Mouse (Mus musculus): ENCODE measurements around the gene Tlr5.

Tlr5 gene

DNA sequence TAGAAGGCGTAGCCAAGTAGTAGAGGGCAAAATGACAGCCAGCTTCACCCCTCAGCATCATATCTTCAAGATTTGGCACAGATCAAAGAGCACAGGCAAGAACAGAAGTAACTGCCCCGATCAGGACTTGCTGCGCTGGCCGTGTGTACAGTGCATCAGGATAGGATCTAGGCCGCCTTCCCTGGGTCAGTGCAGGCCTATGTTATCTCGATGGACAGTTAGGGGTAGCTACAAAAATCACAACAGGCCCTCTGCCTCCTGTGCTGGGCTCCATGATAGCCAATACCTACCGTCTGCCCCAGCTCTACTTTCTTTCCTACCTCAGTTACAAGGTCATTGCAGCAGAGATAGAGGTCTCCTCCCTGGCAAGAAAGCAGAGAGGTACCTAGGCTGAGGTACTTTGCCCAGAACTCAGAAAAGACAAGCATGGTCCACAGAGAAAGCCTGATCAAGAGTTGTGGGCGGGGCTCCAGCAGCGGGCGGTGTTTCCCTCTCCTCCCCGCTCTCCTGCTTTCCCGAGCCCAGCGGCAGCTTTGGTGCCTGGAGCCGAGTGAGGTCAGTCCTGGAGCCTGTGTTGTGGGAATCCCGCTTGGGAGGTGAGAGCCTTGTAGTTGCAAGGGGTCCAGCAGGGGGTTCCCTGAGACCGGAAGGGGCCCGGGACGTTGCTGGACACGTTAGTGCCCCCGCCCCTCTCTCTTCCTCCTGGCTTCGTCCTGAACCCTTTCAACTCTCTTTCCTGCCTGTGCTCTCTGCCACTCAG, at the start of gene Tlr5:
Gene Tlr5, plus strand, starts transcription at position 502 of the 760 bp plus-strand sequence.
- in situ Hi-C loops (cut with MboI, MseI), result no loop called here

DNA sequence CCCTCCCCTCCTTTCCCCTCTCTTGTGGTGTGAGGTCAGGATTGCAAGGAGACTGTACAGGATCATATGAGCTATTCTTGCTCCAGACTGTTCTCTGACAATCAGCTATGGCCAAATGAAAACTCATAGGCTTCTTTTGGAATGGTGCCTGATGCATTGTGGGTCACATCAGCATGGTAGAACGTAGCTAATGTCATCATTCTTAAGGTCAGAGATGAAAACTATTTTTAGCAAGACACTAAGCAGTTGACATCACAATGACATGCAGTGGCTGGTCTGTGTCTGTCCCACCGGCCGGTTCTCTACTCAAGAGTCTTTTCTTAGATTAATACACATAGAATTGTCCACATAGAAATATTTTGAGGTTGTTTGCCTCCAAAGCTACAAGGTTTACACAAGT, 48.9 kb upstream of the Tlr5 start:
- in situ Hi-C loops (cut with MboI, MseI), result no loop called here

DNA sequence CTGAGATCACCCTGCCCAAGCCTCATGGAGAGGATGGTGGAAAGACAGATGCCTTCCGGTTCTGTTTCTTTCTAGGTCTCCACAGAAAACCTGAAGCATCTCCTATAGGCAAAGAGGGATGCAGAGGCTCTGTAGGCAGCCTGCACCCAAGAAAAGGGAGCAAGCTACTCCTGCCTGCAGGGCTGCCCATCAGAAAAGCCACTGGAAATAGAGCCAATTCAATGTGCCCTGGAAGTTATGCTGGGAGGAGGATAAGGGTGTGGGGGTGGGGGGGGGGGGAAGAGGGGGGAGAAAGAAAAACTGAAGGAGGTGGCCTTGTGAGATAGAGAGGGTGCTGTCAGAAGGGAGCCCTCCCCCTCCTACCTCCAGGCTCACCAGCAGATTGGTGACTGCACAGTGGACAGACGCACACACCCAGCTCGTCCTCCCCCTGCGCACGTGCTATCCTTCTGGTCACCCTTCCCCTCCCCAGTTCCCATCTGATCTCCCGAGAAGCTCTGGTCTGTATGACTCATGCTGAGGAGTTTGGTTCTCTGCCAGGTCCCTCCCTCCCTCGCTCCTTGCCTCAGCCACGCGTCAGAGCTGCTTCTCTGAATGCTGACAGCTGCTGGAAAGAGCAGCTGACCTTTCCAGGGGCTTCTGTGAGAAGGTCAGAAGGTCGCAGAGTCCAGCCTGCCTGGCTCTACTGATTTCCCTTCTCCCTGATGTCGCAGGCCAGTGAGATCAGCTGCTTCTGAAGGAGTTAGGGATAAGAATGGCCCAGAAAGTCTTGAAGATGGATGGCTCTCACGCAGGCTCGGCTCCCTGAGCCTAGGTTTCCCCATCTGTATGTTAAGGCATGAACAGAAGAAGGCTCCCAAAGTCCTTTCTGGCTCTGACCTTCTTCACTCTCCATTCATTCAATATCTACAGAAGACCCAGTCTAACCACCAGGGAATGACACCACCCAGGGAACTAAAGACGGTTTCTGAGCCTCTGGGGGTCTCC, 46.2 kb upstream of the Tlr5 start:
- in situ Hi-C loops (cut with MboI, MseI), result no loop called here

DNA sequence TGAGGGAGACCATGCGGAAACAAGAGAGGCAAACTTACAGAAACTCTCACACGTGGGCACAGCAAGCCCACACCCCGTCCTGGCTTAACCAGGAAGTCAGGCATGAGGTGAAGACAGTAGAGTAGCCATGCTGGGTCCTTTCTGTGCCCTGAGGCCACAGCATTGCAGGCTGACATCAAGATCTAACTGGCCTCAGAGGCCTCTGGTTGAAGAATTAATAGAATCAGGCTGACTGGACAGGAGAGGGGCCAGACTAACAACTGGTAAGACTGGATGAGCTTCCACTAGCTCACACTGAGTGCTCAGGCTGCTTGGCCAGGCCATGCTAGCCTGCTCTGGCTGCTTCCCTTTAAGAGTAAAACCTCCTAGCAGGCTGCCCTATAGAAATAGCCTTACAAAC, 45.5 kb upstream of the Tlr5 start:
- in situ Hi-C loops (cut with MboI, MseI), result no loop called here

DNA sequence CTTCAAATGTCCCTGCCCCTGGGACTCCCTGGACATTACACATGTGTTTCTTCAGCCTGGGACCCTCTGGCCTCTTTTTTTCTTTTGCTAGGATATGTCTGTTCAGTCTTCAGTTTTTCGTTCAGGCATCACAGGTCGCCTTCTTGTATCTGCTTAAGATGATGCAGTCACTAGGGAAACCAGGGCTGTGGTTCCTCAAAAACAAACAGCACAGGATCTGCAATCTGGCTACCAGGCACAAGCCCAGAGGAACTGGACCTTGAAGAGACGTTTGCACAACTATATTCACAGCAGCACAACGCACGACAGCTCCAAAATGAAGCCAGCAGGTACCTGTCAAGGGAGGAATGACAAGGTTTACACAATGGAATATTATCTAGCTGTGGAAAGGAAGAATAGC, 45.0 kb upstream of the Tlr5 start:
- in situ Hi-C loops (cut with MboI, MseI), result no loop called here

DNA sequence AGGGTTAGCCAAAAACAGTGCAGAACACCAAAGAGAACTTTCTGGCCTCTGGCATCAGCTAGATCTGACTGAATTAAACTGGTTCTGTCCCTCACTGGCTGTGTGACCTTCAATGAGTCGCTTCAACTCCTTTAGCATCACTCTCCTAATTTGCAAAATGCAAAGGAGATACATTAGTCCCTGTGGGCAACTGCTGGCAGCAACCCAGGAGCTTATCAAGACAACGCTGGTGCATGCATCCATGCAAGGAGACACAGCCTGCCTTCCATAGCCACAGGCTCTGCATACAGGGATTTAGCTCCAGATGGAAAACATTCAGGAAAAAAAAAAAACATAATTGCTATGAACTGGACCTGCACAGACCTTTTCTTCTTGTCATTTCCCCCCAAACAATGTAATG, 42.0 kb upstream of the Tlr5 start:
- in situ Hi-C loops (cut with MboI, MseI), result no loop called here

- in situ Hi-C loops (cut with MboI, MseI), result no loop called here
Observed at GRCm38 (mm10) chr1:182914121-182914908, 40.3 kb upstream of the Tlr5 start.

- in situ Hi-C loops (cut with MboI, MseI), result no loop called here
Observed at GRCm38 (mm10) chr1:182916166-182916565, 38.4 kb upstream of the Tlr5 start.

- in situ Hi-C loops (cut with MboI, MseI), result no loop called here
Observed at GRCm38 (mm10) chr1:182918718-182919346, 35.8 kb upstream of the Tlr5 start.

DNA sequence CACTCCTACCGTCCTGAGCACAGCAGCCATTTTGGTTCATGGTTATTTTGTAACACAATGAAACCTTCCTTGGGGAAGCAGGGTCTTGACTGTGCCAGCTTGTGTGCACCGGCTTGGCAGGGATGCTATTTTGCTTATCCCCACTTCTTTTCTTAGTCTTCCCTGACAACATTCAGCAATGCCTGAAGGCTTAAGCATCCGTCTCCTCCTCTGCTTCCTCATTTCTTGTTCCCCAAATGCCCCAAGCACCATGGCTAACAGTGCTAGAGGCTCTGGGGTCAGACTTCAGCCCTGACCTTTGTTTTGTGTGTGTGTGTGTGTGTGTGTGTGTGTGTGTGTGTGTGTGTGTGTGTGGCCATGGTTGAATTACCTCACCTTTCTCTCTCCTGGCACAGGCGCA, 31.8 kb upstream of the Tlr5 start:
- in situ Hi-C loops (cut with MboI, MseI), result no loop called here

- in situ Hi-C loops (cut with MboI, MseI), result no loop called here
Observed at GRCm38 (mm10) chr1:182926465-182926864, 28.1 kb upstream of the Tlr5 start.

- in situ Hi-C loops (cut with MboI, MseI), result no loop called here
Observed at GRCm38 (mm10) chr1:182927878-182928851, 26.4 kb upstream of the Tlr5 start.

- in situ Hi-C loops (cut with MboI, MseI), result no loop called here
Observed at GRCm38 (mm10) chr1:182935469-182935868, 19.1 kb upstream of the Tlr5 start.

DNA sequence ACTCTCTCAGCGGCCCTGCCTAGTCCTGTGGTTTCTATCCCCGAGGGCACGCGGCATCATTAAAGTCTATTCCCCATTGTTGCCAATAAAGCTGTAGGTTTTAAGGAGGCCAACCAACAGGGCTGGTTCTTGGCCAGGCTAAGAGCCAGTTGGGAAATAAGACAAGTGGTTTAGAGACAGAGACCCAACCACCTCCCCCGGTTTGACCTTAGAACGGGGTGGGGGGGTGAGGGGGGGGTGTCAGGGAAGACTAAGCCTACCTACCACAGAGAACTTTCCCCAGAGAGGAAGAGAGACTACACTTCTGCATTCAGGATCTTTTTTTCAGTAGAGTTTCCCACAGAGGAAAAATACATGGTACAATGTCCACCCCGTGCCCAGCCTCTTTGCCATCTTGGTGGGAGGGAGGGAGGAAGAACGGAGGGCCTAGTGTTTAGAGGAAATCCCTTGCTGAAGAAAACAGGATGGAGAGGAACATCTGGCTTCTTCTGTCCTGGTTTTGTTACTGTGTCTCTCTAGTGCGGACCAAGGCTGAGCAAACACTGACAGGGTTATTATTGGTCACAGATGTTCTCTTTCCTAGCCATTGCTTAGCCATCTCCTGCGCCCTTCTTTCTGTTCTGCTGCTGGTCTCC, 17.0 kb upstream of the Tlr5 start:
- in situ Hi-C loops (cut with MboI, MseI), result no loop called here

DNA sequence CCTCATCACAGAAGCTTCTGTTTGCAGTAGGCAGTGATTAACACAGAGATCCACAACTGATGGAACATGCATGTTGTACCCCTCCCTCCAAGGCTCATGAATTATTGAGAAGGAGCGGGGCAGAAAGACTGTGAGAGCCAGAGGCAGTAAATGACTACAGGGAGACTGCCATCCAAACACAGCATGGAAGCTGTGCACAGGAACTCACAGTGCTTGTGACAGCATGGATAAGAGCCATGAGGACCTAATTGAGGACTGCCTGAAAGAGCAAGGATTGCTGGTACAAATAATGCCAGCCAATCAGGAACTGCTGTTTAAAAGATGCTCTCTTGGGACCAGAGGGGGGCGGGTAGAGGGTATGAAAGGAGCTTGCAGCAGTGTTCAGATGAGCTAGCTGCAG, 12.7 kb upstream of the Tlr5 start:
- in situ Hi-C loops (cut with MboI, MseI), result no loop called here

DNA sequence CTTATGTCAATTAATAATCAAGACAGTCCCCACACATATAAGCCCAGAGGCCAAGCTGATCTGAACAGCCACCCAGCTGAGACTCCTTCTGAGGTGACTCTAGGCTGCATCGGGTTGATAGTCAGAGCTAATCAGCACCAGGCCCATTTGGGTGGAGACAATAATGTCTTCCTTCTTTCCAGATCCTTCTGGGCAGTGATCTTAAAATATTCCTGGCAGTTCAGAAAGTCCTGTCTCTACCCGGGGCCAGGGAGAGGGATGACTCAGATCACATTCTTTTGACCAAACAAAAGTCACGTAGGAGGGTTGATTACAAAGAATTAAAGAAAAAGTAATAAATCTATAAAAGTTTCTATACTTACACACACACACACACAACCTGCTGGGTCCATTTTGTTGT, 10.7 kb upstream of the Tlr5 start:
- in situ Hi-C loops (cut with MboI, MseI), result no loop called here

DNA sequence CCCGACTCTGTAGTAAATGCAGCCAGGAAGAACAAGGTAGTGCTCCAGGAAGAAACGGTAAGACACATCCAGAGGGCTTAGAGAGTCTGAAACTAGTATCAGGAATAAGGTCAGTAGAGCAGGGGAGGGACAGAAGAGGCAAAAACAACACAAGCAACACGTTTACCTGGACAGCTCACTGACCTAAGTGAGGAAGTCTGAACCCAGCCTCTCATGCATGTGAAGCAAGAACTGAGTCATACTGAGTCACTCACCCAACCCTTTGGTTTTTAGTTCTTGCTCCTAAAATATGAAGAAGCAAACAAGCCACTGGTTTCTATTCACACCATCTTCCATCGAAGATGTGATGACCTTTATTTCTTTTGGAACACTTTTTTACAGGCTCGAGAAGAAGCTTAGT, 9.9 kb upstream of the Tlr5 start:
- in situ Hi-C loops (cut with MboI, MseI), result no loop called here

- in situ Hi-C loops (cut with MboI, MseI), result no loop called here
Observed at GRCm38 (mm10) chr1:182945561-182945960, 9.0 kb upstream of the Tlr5 start.

GRCm38 (mm10) chr1:182951298-182951697, 3.3 kb upstream of the Tlr5 start:
- in situ Hi-C loops (cut with MboI, MseI), result no loop called here

DNA sequence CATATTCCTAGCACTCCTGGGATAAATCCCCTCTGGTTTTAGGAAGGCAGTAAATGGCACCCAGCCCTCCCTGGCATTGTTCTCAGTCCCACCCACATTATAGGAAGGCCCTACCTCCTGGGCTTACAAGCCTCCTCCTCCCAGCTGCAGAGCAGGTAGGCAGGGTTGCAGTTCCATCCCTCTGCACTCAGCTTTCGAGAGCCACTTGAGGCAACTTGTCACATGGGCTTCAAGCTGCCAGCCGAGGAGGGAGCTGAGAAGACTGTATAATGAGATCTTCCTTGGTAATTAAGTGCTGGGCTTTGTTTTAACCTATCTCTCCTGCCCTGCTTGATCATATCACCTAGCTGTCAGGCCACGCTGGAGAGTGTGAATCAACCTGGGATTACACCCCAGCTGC, 1.4 kb upstream of the Tlr5 start:
- in situ Hi-C loops (cut with MboI, MseI), result no loop called here

Data from T-helper 2 cell (primary cell).